Comparison of ENCODE assay signal across 15 mouse cellular contexts in genomic region chr5:36750119-36751078, GRCm38 (mm10). TPM values are rescaled to one million over a fixed set of nuclear protein-coding genes. Genes with fewer than 3 reads are reported as not detected.
DNase-seq lines count a peak whose midpoint lies in the region; ATAC-seq and TF ChIP-seq lines count a peak whose summit lies in the region.
"Had no signal": no experiment of that assay in that cellular context is flagged by ENCODE, and none has a peak within 500 bp of the region (broad histone marks: within the 10 kb centered on the region; RNA-seq: fewer than 3 reads in every experiment).

No protein-coding gene starts in this region.

- ATAC-seq in common myeloid progenitor, adult 5-6 weeks (replicated peaks; ENCODE audit: low read depth, poor library complexity, severe bottlenecking) = peak; percentile 28; the same call in 1 of the 2 replicates
- ATAC-seq: hindbrain, embryonic 16.5 days had no signal

- peaks cover 4% of the 10 kb centered on the region; the same call in 1 of the 2 replicates for H3K4me1 ChIP-seq in kidney, adult 2 months (ENCODE audit: control insufficient read depth, insufficient read depth, low read length)

- no peak for TF ChIP-seq POLR2A in kidney, adult 2 months (IDR thresholded peaks at IDR 0.05; ENCODE audit: low read depth, low read length)

- H3K36me3 ChIP-seq in kidney, adult 2 months (ENCODE audit: control insufficient read depth, insufficient read depth, low read length) = no peaks in the 10 kb centered on the region

- no peak overlapping the region for H3K4me3 ChIP-seq in kidney, adult 2 months (ENCODE audit: insufficient read depth, low read depth, low read length)
- H3K4me3 ChIP-seq: erythroblast, embryonic 14.5 days; heart, embryonic 13.5 days; myocyte had no signal

- 73% methylated on average over 9 of the region's 9 CpGs for WGBS in kidney, adult 2 months

- DNase-seq in kidney, adult 2 months = no peak
- no peak for DNase-seq in kidney, postnatal 25 days
- DNase-seq in 416B (ENCODE audit: low read depth) = peak; percentile 70
- DNase-seq in ES-CJ7 (ENCODE audit: low read depth, low spot score) = peak; percentile 73
- DNase-seq in ovary, adult 18-20 months (ENCODE audit: low spot score) = no peak
- no peak for DNase-seq in adrenal gland, postnatal 25 days
- DNase-seq in adrenal gland, postnatal 14 days = no peak
- DNase-seq: kidney, postnatal 36 days; left cerebral cortex, postnatal 4 days; lung, postnatal 10 days had no signal

- TF ChIP-seq CTCF in kidney, adult 2 months (conservative IDR thresholded peaks at IDR 0.05; ENCODE audit: insufficient read depth, insufficient read length, low read depth, low read length) = peak; percentile 23; the same call in 1 of the 2 replicates

- H3K27me3 ChIP-seq in kidney, adult 2 months (replicated peaks; ENCODE audit: control insufficient read depth, insufficient read depth, low read length) = no peaks in the 10 kb centered on the region

- H3K27ac ChIP-seq in kidney, adult 2 months (ENCODE audit: insufficient read depth, low read depth, low read length) = no peak overlapping the region
- H3K27ac ChIP-seq: heart, embryonic 13.5 days had no signal

RNA-seq across cellular contexts. Expression of gene Bloc1s4, which starts 1.9 kb away (rescaled TPM):
- 15.8 and 21.1 TPM in 2 replicates for polyA plus RNA-seq in kidney, adult 2 months (2012; rRNA removed)
- total RNA-seq in common myeloid progenitor, adult 5-6 weeks (2017) = 18.3 and 20.3 TPM in 2 replicates
- total RNA-seq in adrenal gland, postnatal 25 days (2021) = 25.7 and 30.4 TPM in 2 replicates
- 23.7 and 27.2 TPM in 2 replicates for total RNA-seq in adrenal gland, postnatal 14 days (2021)

RNA-seq across cellular contexts. Expression of gene Mrfap1, which starts 46.2 kb away (rescaled TPM):
- 90.9 and 114 TPM in 2 replicates for polyA plus RNA-seq in kidney, adult 2 months (2012; rRNA removed)
- 273 and 299 TPM in 2 replicates for total RNA-seq in common myeloid progenitor, adult 5-6 weeks (2017)
- total RNA-seq in adrenal gland, postnatal 25 days (2021) = 603 and 658 TPM in 2 replicates
- total RNA-seq in adrenal gland, postnatal 14 days (2021) = 550 and 571 TPM in 2 replicates

RNA-seq across cellular contexts. Expression of gene D5Ertd579e, which starts 54.6 kb away (rescaled TPM):
- polyA plus RNA-seq in kidney, adult 2 months (2012; rRNA removed) = 22.1 and 23.1 TPM in 2 replicates
- total RNA-seq in common myeloid progenitor, adult 5-6 weeks (2017) = 28.0 and 44.8 TPM in 2 replicates
- 63.3 and 73.0 TPM in 2 replicates for total RNA-seq in adrenal gland, postnatal 25 days (2021)
- total RNA-seq in adrenal gland, postnatal 14 days (2021) = 60.2 and 61.5 TPM in 2 replicates

Comparison
In these comparisons a context has a peak if more than half of its experiments do, and no peak if none do; other contexts are left out.
1. DNase-seq: peak in 416B (single experiment) and ES-CJ7 (single experiment); none in kidney, adult 2 months (single experiment), kidney, postnatal 25 days (0 of 2), ovary, adult 18-20 months (single experiment), adrenal gland, postnatal 25 days (single experiment) and adrenal gland, postnatal 14 days (single experiment).